In genomic region chr11:101548526-101548925, GRCm38 (mm10) we compare ENCODE assay signal across 29 mouse cellular contexts. TPM values are rescaled to one million over a fixed set of nuclear protein-coding genes. Genes with fewer than 3 reads are reported as not detected.
"Had no signal": no experiment of that assay in that cellular context is flagged by ENCODE, and none has a peak within 500 bp of the region (broad histone marks: within the 10 kb centered on the region; RNA-seq: fewer than 3 reads in every experiment).

No protein-coding gene starts in this region.

- DNase-seq: kidney, adult 2 months; kidney, postnatal 25 days; layer of hippocampus, adult 9-11 months; liver, embryonic 13.5 days; lung, adult 18-20 months; lung, postnatal 10 days; lung, postnatal 36 days; thymus, adult 2 months; thymus, postnatal 25 days had no signal

- H3K27me3 ChIP-seq: liver, embryonic 13.5 days; lung, embryonic 15.5 days; megakaryocyte, embryonic 14.5 days; midbrain, embryonic 13.5 days had no signal

- H3K9me3 ChIP-seq: liver, embryonic 13.5 days; lung, embryonic 15.5 days; megakaryocyte, embryonic 14.5 days; midbrain, embryonic 10.5 days; midbrain, embryonic 13.5 days had no signal

- H3K4me2 ChIP-seq: liver, embryonic 13.5 days; lung, embryonic 15.5 days; midbrain, embryonic 13.5 days had no signal

- H3K9ac ChIP-seq: liver, embryonic 13.5 days; lung, embryonic 15.5 days; midbrain, embryonic 13.5 days had no signal

- H3K27ac ChIP-seq: kidney, postnatal 0 days; layer of hippocampus, adult 2 months; liver, embryonic 13.5 days; lung, embryonic 15.5 days; midbrain, embryonic 10.5 days; midbrain, embryonic 13.5 days had no signal

- H3K4me3 ChIP-seq: layer of hippocampus, adult 2 months; liver, embryonic 13.5 days; lung, embryonic 15.5 days; megakaryocyte, embryonic 14.5 days; midbrain, embryonic 10.5 days; midbrain, embryonic 13.5 days had no signal

- H3K36me3 ChIP-seq: midbrain, embryonic 13.5 days had no signal

- ATAC-seq: midbrain, embryonic 13.5 days had no signal

RNA-seq across cellular contexts. Expression of gene Gm11634, which starts 50.5 kb away (rescaled TPM):
- total RNA-seq: layer of hippocampus, adult 2 months; layer of hippocampus, postnatal 25 days; left cerebral cortex, adult 18-20 months; left cerebral cortex, postnatal 25 days; liver, adult 2 months; midbrain, postnatal 0 days had no signal
- polyA plus RNA-seq: kidney, adult 2 months; kidney, embryonic 14.5 days; large intestine, adult 2 months; limb, embryonic 11.5 days; limb, embryonic 14.5 days; liver, adult 2 months; liver, embryonic 13.5 days; lung, embryonic 15.5 days; midbrain, embryonic 13.5 days; midbrain, postnatal 0 days; neural tube, embryonic 11.5 days; neural tube, embryonic 14.5 days; small intestine, adult 2 months; spleen, adult 2 months; stomach, embryonic 16.5 days; thymus, adult 2 months had no signal
